Mouse (Mus musculus) bone marrow, adult 2 months (tissue): ENCODE measurements around the gene Zdhhc9. TPM values are rescaled to one million over a fixed set of nuclear protein-coding genes. Genes with fewer than 3 reads are reported as not detected.

ENCODE experiments used
- H3K27ac ChIP-seq: fragments of 200-500 bp; 2 replicates; pipeline ENCODE4 v1.5.1; 2012; ENCODE audit warnings: low read depth, mild to moderate bottlenecking, control low read depth, inconsistent platforms, low read length; ENCODE audit not compliant: control insufficient read depth, poor library complexity, insufficient read depth
- H3K4me1 ChIP-seq: fragments of 200-500 bp; 2 replicates; pipeline ENCODE4 v1.6.1; 2011; ENCODE audit warnings: low read length; ENCODE audit not compliant: control insufficient read depth, insufficient read depth
- H3K4me3 ChIP-seq: fragments of 200-500 bp; replicated peaks from 2 replicates; pipeline ENCODE3; 2011; ENCODE audit warnings: mild to moderate bottlenecking, low read depth, low read length, control low read depth; ENCODE audit not compliant: control insufficient read depth
- CTCF ChIP-seq: fragments of 200-500 bp; IDR thresholded peaks from 2 replicates; pipeline ENCODE4 v1.5.1; 2011; ENCODE audit warnings: low read length, control low read depth; ENCODE audit not compliant: control insufficient read depth, insufficient read depth
- POLR2A ChIP-seq: fragments of 200-500 bp; IDR thresholded peaks from 2 replicates; pipeline ENCODE4 v1.6.1; 2011; ENCODE audit warnings: low read depth, mild to moderate bottlenecking, control low read depth, low read length, borderline replicate concordance; ENCODE audit not compliant: control insufficient read depth
- WGBS: fragments of 180-500 bp; shearing (Covaris S2); methylation state at CpG from one replicate; pipeline ENCODE4 v1.1.7; 2018; 5-methylcytosine and 5-hydroxymethylcytosine counted together
- polyA plus RNA-seq: library from polyadenylated mRNA; stranded (reverse); fragments of >200 nt; gene quantifications from 2 replicates; pipeline ENCODE4 v1.2.4, GENCODE M21; 2011; ENCODE audit warnings: low replicate concordance; ENCODE audit not compliant: missing spikeins, insufficient read depth, insufficient read length

Zdhhc9 gene
- polyA plus RNA-seq, 1 experiment: 14.2 TPM

- Histone ChIP-seq H3K27ac (peak overlapping the region; percentile 90), H3K4me3 (peak overlapping the region; percentile 52), H3K4me1 (peaks cover 12% of the 10 kb centered on the region)
- TF ChIP-seq CTCF (no peak), POLR2A (0 out of 2 replicates have a peak, but pooled peaks have one; percentile 52)
- WGBS: 11% methylated on average over 26 of the region's 26 CpGs
Observed at GRCm38 (mm10) chrX:48143415-48144335, 65.0 kb downstream of the Zdhhc9 start.

- Histone ChIP-seq H3K4me3 (no peak overlapping the region), H3K4me1 (peaks cover 14% of the 10 kb centered on the region), H3K27ac (peak overlapping the region; percentile 85)
- 20% methylated on average over 6 of the region's 6 CpGs for WGBS
- TF ChIP-seq POLR2A (no peak), CTCF (no peak)
Observed at GRCm38 (mm10) chrX:48141481-48141880, 67.2 kb downstream of the Zdhhc9 start.

DNA sequence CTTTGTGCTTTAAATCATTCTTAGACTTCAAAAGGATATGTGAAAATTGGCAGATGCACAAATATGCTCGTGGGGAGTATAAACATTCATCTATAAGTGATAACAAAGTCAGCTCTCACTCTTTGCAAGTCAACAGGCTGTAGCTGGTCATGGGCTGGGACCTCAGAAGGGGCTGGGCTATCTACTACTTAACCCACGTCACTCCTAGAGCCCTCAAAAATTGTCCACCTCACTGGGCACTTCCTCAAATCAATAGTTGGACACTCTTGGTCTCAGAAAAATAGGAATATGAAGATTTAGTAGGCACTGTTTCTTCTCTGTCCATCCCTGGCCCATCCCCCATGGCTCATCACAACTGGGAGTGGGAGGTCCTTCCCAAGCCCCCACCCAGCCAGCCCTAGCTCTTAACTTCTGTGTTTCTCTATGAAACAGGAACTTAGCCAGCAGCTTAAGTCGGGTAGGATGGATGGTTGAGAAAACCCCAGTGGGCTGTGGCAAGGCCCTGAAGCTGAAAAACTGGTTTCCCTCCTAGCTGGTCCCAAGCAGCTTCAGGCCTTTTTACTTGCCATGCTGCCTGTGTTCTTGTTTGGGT, 68.3 kb downstream of the Zdhhc9 start:
- TF ChIP-seq POLR2A (no peak), CTCF (no peak)
- WGBS: 13% methylated on average over 3 of the region's 3 CpGs
- H3K27ac ChIP-seq: peak overlapping the region; percentile 85
- H3K4me3 ChIP-seq: no peak overlapping the region
- H3K4me1 ChIP-seq: peaks cover 11% of the 10 kb centered on the region

- peaks cover 9% of the 10 kb centered on the region for H3K4me1 ChIP-seq
- H3K27ac ChIP-seq: peak overlapping the region; percentile 85
- TF ChIP-seq CTCF (no peak), POLR2A (no peak)
- H3K4me3 ChIP-seq: peak overlapping the region; percentile 58
- 40% methylated on average over 14 of the region's 14 CpGs for WGBS
Observed at GRCm38 (mm10) chrX:48139368-48140285, 69.1 kb downstream of the Zdhhc9 start.

DNA sequence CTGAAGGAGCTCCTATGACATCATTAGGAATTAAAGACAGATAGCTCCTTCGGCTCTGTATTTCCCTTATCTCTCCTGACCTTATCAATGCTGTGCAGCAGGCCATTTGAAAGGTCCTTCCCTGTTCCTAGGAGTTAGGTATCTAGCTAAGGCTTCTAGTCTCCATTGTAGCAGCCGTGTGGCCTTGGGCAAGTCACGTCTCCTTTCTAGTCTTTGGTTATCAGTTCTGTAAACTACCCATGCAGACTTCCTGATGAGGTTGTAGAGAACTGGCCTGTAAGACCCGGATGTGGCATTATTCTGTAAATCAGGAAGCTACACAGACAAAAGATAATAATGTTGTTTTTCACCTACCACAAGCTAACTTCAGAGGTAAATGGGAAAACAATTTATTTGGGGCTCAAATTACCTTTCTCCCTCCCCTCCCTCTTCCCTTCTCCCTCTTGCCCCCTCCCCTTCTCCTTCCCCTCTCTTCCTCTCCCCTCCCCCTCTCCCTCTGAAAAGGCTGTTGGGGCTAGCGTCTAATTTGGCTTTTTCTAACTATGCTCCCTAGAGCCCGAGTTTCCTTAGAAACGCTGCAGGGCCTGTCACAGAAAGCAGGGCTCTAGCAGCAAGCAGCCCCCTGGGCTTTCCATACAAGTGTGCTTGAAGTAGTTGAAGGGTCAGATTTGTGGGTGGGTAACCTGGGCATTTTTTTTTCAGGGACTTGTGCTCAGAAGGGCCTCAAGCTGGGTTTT, 70.0 kb downstream of the Zdhhc9 start:
- TF ChIP-seq POLR2A: no peak
- peak overlapping the region; percentile 92 for H3K27ac ChIP-seq
- H3K4me3 ChIP-seq: peak overlapping the region; percentile 29
- peaks cover 9% of the 10 kb centered on the region for H3K4me1 ChIP-seq
- 18% methylated on average over 7 of the region's 7 CpGs for WGBS

GRCm38 (mm10) chrX:48138011-48138410, 70.7 kb downstream of the Zdhhc9 start:
- Histone ChIP-seq H3K4me3 (no peak overlapping the region), H3K27ac (peak overlapping the region; percentile 77), H3K4me1 (peaks cover 9% of the 10 kb centered on the region)
- 62% methylated on average over 6 of the region's 6 CpGs for WGBS
- no peak for TF ChIP-seq POLR2A

- WGBS: 28% methylated on average over 4 of the region's 4 CpGs
- no peak for TF ChIP-seq CTCF
- TF ChIP-seq POLR2A: no peak
Observed at GRCm38 (mm10) chrX:48136935-48137334, 71.7 kb downstream of the Zdhhc9 start.

GRCm38 (mm10) chrX:48129167-48129566, 79.5 kb downstream of the Zdhhc9 start:
- Histone ChIP-seq H3K4me3 (no peak overlapping the region), H3K4me1 (peaks cover 1% of the 10 kb centered on the region; the same call in 1 of the 2 replicates), H3K27ac (no peak overlapping the region)
- TF ChIP-seq POLR2A (no peak), CTCF (no peak)
- WGBS: 42% methylated on average over 1 of the region's 1 CpGs

More at GRCm38 (mm10) chrX:48136935-48137334, 71.7 kb downstream of the Zdhhc9 start:
- Histone ChIP-seq H3K4me1 (peaks cover 6% of the 10 kb centered on the region), H3K4me3 (no peak overlapping the region), H3K27ac (no peak overlapping the region)
